Mouse (Mus musculus): ENCODE results near the gene Tha1.

DNA sequence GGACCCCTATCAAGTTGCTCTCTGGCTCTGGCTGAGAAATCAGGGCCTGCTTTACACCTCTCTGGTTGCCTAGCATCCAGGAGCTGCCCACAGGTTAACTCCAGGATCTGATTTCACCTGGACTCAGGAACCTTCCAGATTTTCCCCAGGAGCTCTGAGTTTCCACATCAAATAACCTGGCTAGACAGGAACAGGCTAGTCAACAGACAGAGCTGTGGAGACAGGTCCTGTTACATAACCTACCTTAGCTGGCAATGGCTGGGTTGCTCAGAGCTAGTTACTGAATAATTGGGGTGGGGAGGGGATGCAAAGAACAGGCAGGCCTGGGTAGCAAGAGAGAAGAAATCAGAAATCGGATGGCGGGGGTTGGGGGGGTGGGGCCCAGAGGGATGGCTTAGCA is 28.3 kb downstream of the Tha1 start:
- TF ChIP-seq CTCF (IDR thresholded peaks at IDR 0.05; ENCODE audit: control insufficient read depth, insufficient read depth, insufficient read length), result no peak
- TF ChIP-seq MAX (IDR thresholded peaks at IDR 0.05), result no peak
- TF ChIP-seq MYOG (IDR thresholded peaks at IDR 0.05; ENCODE audit: control insufficient read depth, extremely low read depth, insufficient read length), result no peak
- no peak for TF ChIP-seq USF1 (IDR thresholded peaks at IDR 0.05; ENCODE audit: low read depth)
- TF ChIP-seq MYOD1 (IDR thresholded peaks at IDR 0.05; ENCODE audit: control insufficient read depth, insufficient read length, low read depth), result no peak
- no peak for TF ChIP-seq CEBPB (IDR thresholded peaks at IDR 0.05; ENCODE audit: low read depth)

Data from C2C12 (cell line).